Comparison of ENCODE assay signal across 10 mouse cellular contexts in genomic region chr9:72954746-72955145, GRCm38 (mm10). TPM values are rescaled to one million over a fixed set of nuclear protein-coding genes. Genes with fewer than 3 reads are reported as not detected.
DNase-seq lines count a peak whose midpoint lies in the region; ATAC-seq and TF ChIP-seq lines count a peak whose summit lies in the region.
"Had no signal": no experiment of that assay in that cellular context is flagged by ENCODE, and none has a peak within 500 bp of the region (broad histone marks: within the 10 kb centered on the region; RNA-seq: fewer than 3 reads in every experiment).

No protein-coding gene starts in this region.

- no peaks in the 10 kb centered on the region for H3K9me3 ChIP-seq in intestine, postnatal 0 days (ENCODE audit: control insufficient read depth)
- H3K9me3 ChIP-seq in intestine, embryonic 16.5 days (ENCODE audit: control insufficient read depth, low read length): no peaks in the 10 kb centered on the region
- no peaks in the 10 kb centered on the region for H3K9me3 ChIP-seq in CH12.LX (replicated peaks; ENCODE audit: low read length)

- no peaks in the 10 kb centered on the region for H3K27me3 ChIP-seq in intestine, postnatal 0 days (replicated peaks; ENCODE audit: control insufficient read depth, insufficient read depth, low read length)
- H3K27me3 ChIP-seq in intestine, embryonic 16.5 days (replicated peaks; ENCODE audit: control insufficient read depth, insufficient read depth, low read length): no peaks in the 10 kb centered on the region
- H3K27me3 ChIP-seq in CH12.LX (replicated peaks): no peaks in the 10 kb centered on the region

- H3K4me1 ChIP-seq in intestine, postnatal 0 days (replicated peaks; ENCODE audit: control insufficient read depth, insufficient read depth, low read length): no peaks in the 10 kb centered on the region
- peaks cover 4% of the 10 kb centered on the region; the same call in 1 of the 2 replicates for H3K4me1 ChIP-seq in intestine, embryonic 16.5 days (ENCODE audit: control insufficient read depth, insufficient read depth, low read length)
- peaks cover 5% of the 10 kb centered on the region in 2 experiments for H3K4me1 ChIP-seq in CH12.LX (ENCODE audit: control insufficient read depth in 1 of 2, insufficient read depth in 2 of 2)

- DNase-seq in CH12.LX (ENCODE audit: extremely low read depth) (no peak), adipocyte (ENCODE audit: low spot score) (peak; percentile 12)
- DNase-seq in lung, postnatal 10 days: peak; percentile 42
- DNase-seq in frontal cortex, postnatal 14 days (ENCODE audit: low spot score in 2 of 2): no peak
- no peak for DNase-seq in left cerebral cortex, adult 11 months (ENCODE audit: low spot score)
- no peak for DNase-seq in heart, adult 9 months (ENCODE audit: low spot score in 2 of 2)

- no peak overlapping the region for H3K27ac ChIP-seq in intestine, postnatal 0 days (ENCODE audit: low read depth, low read length)
- H3K27ac ChIP-seq in intestine, embryonic 16.5 days (ENCODE audit: low read length): no peak overlapping the region
- H3K27ac ChIP-seq in CH12.LX (ENCODE audit: insufficient read depth, low read depth): no peak overlapping the region

- H3K36me3 ChIP-seq in intestine, postnatal 0 days (ENCODE audit: control insufficient read depth, insufficient read depth): no peaks in the 10 kb centered on the region
- no peaks in the 10 kb centered on the region for H3K36me3 ChIP-seq in intestine, embryonic 16.5 days (ENCODE audit: control insufficient read depth, insufficient read depth, low read length)
- no peaks in the 10 kb centered on the region for H3K36me3 ChIP-seq in CH12.LX (replicated peaks in 1 of 2; ENCODE audit: control insufficient read depth in 1 of 2, insufficient read depth in 1 of 2, low read length in 1 of 2)

- no peak for TF ChIP-seq EP300 in CH12.LX (IDR thresholded peaks at IDR 0.05; ENCODE audit: low read length)

- no peak for ATAC-seq in intestine, postnatal 0 days
- ATAC-seq in intestine, embryonic 16.5 days: no peak

- no peaks in the 10 kb centered on the region for H3K79me2 ChIP-seq in CH12.LX (replicated peaks; ENCODE audit: control insufficient read depth, extremely low read depth, insufficient read depth, poor library complexity, severe bottlenecking)

- in situ Hi-C loops in CH12.LX (cut with MboI; ENCODE audit: low pct_ligation_motif_present, low pct_unique_long_range_greater_than_20kb, low sequenced_read_pairs): no loop called here

- no peak overlapping the region for H3K4me2 ChIP-seq in intestine, postnatal 0 days (replicated peaks; ENCODE audit: low read depth)
- no peak overlapping the region for H3K4me2 ChIP-seq in intestine, embryonic 16.5 days (ENCODE audit: low read depth, low read length)
- H3K4me2 ChIP-seq in CH12.LX (ENCODE audit: insufficient read depth, low read depth, poor library complexity, severe bottlenecking): no peak overlapping the region

- peak; percentile 62 for TF ChIP-seq CTCF in intestine, postnatal 0 days (IDR thresholded peaks at IDR 0.05; ENCODE audit: low read depth)
- TF ChIP-seq CTCF in CH12.LX (conservative IDR thresholded peaks at IDR 0.05 in 1 of 2, IDR thresholded peaks at IDR 0.05 in 1 of 2; ENCODE audit: low read depth in 2 of 2, low read length in 2 of 2): peak in 1 of 2 experiments; percentile 60; a peak in 2 of 4 replicates

- TF ChIP-seq POLR2A in CH12.LX (IDR thresholded peaks at IDR 0.05; ENCODE audit: low read depth, low read length): no peak

- no peak overlapping the region for H3K9ac ChIP-seq in intestine, postnatal 0 days (ENCODE audit: low read depth, low read length)
- no peak overlapping the region for H3K9ac ChIP-seq in intestine, embryonic 16.5 days (ENCODE audit: low read depth, low read length)
- no peak overlapping the region for H3K9ac ChIP-seq in CH12.LX (ENCODE audit: insufficient read depth, low read depth)

- 50% methylated on average over 2 of the region's 2 CpGs for WGBS in intestine, postnatal 0 days
- 59% methylated on average over 2 of the region's 2 CpGs for WGBS in intestine, embryonic 16.5 days

- peak; percentile 16 for TF ChIP-seq RAD21 in CH12.LX (IDR thresholded peaks at IDR 0.05; ENCODE audit: low read depth, low read length)

- dilution Hi-C loops in CH12.LX (cut with MboI; ENCODE audit: extremely low pct_ligation_motif_present, extremely low pct_unique_long_range_greater_than_20kb, low sequenced_read_pairs): no loop called here

- H3K4me3 ChIP-seq in intestine, postnatal 0 days (ENCODE audit: low read depth, low read length): no peak overlapping the region
- no peak overlapping the region for H3K4me3 ChIP-seq in intestine, embryonic 16.5 days (ENCODE audit: low read length)
- H3K4me3 ChIP-seq in CH12.LX (replicated peaks in 1 of 3; ENCODE audit: low read depth in 2 of 3, low read length in 2 of 3, poor library complexity in 1 of 3): no peak overlapping the region

TF ChIP-seq in CH12.LX, 34 proteins besides CTCF, POLR2A, EP300 and RAD21:
- TF ChIP-seq HCFC1 (IDR thresholded peaks at IDR 0.05; ENCODE audit: low read depth, low read length): no peak
- peak; percentile 29 for TF ChIP-seq SMC3 (IDR thresholded peaks at IDR 0.05; ENCODE audit: low read depth, low read length)
- no peak for TF ChIP-seq ETS1 (conservative IDR thresholded peaks at IDR 0.05; ENCODE audit: low read depth, low read length)
- no peak for TF ChIP-seq ZKSCAN1 (IDR thresholded peaks at IDR 0.05; ENCODE audit: borderline replicate concordance, low read depth, low read length)

RNA-seq across cellular contexts. Expression of gene Dyx1c1, which starts 3.8 kb away (rescaled TPM):
- polyA plus RNA-seq in intestine, postnatal 0 days (2015; fragmentation: Nextera tagmentation; extraction: Ambion mirVana): 0.16 and 0.27 TPM in 2 replicates
- polyA plus RNA-seq in intestine, embryonic 16.5 days (2015; fragmentation: Nextera tagmentation; extraction: Ambion mirVana): 0.49 and 0.57 TPM in 2 replicates
- total RNA-seq in CH12.LX (2012; rRNA removed) (2.1 and 3.4 TPM in 2 replicates), CH12.LX (2014; rRNA removed) (6.2 and 6.8 TPM in 2 replicates)
- 5.7 and 6.1 TPM in 2 replicates for polyA plus RNA-seq in CH12.LX (2012; ENCODE audit: insufficient read length, low read depth)

RNA-seq across cellular contexts. Expression of gene Gm44503, which starts 3.9 kb away (rescaled TPM):
- 0.20 TPM in 1 of 2 replicates, not detected in the other for polyA plus RNA-seq in intestine, postnatal 0 days (2015; fragmentation: Nextera tagmentation; extraction: Ambion mirVana)
- not detected in 2 replicates for polyA plus RNA-seq in intestine, embryonic 16.5 days (2015; fragmentation: Nextera tagmentation; extraction: Ambion mirVana)
- not detected in 2 replicates for total RNA-seq in CH12.LX (2012; rRNA removed)
- not detected in 2 replicates for total RNA-seq in CH12.LX (2014; rRNA removed)
- polyA plus RNA-seq in CH12.LX (2012; ENCODE audit: insufficient read length, low read depth): not detected in 2 replicates
- polyA plus RNA-seq: heart, embryonic 14.5 days; spleen, adult 2 months had no signal

RNA-seq across cellular contexts. Expression of gene Pygo1, which starts 29.3 kb away (rescaled TPM):
- polyA plus RNA-seq in intestine, postnatal 0 days (2015; fragmentation: Nextera tagmentation; extraction: Ambion mirVana): 0.90 TPM in 2 replicates
- 1.5 and 1.7 TPM in 2 replicates for polyA plus RNA-seq in intestine, embryonic 16.5 days (2015; fragmentation: Nextera tagmentation; extraction: Ambion mirVana)
- total RNA-seq in CH12.LX (2012; rRNA removed): not detected in 2 replicates
- not detected in 2 replicates for total RNA-seq in CH12.LX (2014; rRNA removed)
- polyA plus RNA-seq in CH12.LX (2012; ENCODE audit: insufficient read length, low read depth): not detected in 2 replicates

RNA-seq across cellular contexts. Expression of gene Ccpg1os, which starts 30.4 kb away (rescaled TPM):
- polyA plus RNA-seq in intestine, postnatal 0 days (2015; fragmentation: Nextera tagmentation; extraction: Ambion mirVana): 6.7 and 7.7 TPM in 2 replicates
- 10.4 and 11.3 TPM in 2 replicates for polyA plus RNA-seq in intestine, embryonic 16.5 days (2015; fragmentation: Nextera tagmentation; extraction: Ambion mirVana)
- 4.0 and 7.3 TPM in 2 replicates for total RNA-seq in CH12.LX (2012; rRNA removed)
- total RNA-seq in CH12.LX (2014; rRNA removed): 9.2 and 12.6 TPM in 2 replicates
- polyA plus RNA-seq in CH12.LX (2012; ENCODE audit: insufficient read length, low read depth): 4.0 and 5.2 TPM in 2 replicates

RNA-seq across cellular contexts. Expression of gene Ccpg1, which starts 30.5 kb away (rescaled TPM):
- polyA plus RNA-seq in intestine, postnatal 0 days (2015; fragmentation: Nextera tagmentation; extraction: Ambion mirVana): 16.2 and 17.4 TPM in 2 replicates
- polyA plus RNA-seq in intestine, embryonic 16.5 days (2015; fragmentation: Nextera tagmentation; extraction: Ambion mirVana): 23.5 and 24.4 TPM in 2 replicates
- total RNA-seq in CH12.LX (2012; rRNA removed) (3.6 and 5.2 TPM in 2 replicates), CH12.LX (2014; rRNA removed) (5.7 and 6.2 TPM in 2 replicates)
- polyA plus RNA-seq in CH12.LX (2012; ENCODE audit: insufficient read length, low read depth): 15.4 and 18.3 TPM in 2 replicates

Comparison
In these comparisons a context has a peak if more than half of its experiments do, and no peak if none do; other contexts are left out.
1. DNase-seq: peak in adipocyte (single experiment) and lung, postnatal 10 days (single experiment); none in CH12.LX (single experiment), frontal cortex, postnatal 14 days (0 of 2), left cerebral cortex, adult 11 months (single experiment) and heart, adult 9 months (0 of 2).